Mouse (Mus musculus) liver, embryonic 13.5 days (tissue): ENCODE measurements at regions not wholly inside any gene's neighbourhood (a gene's known extent, or its start where the extent isn't known, plus 50 kb on each side); places are given as distances from the start of the nearest gene placed in this dataset.

Source experiments
- ATAC-seq: fragments of 200-750 bp; cut with Nextera tagmentation; 2 replicates; pipeline ENCODE4 v1.8.0; 2017; ENCODE audit warnings: low read depth, mild to moderate bottlenecking, moderate number of reproducible peaks, moderate library complexity
- DNase-seq: peaks from one replicate; pipeline ENCODE4 v3.0.0; 2022
- H3K27ac ChIP-seq: fragments of 300-500 bp; sonication (generic); 2 replicates; pipeline ENCODE4 v1.5.1; 2015; ENCODE audit warnings: moderate library complexity, mild to moderate bottlenecking, inconsistent platforms
- H3K27me3 ChIP-seq: fragments of 300-500 bp; sonication (generic); 2 replicates; pipeline ENCODE4 v1.6.1; 2015; ENCODE audit warnings: mild to moderate bottlenecking, inconsistent platforms
- H3K36me3 ChIP-seq: fragments of 300-500 bp; sonication (generic); 2 replicates; pipeline ENCODE4 v1.6.1; 2015; ENCODE audit warnings: mild to moderate bottlenecking, inconsistent platforms
- H3K4me1 ChIP-seq: fragments of 300-500 bp; sonication (generic); replicated peaks from 2 replicates; pipeline ENCODE4 v1.6.1; 2015; ENCODE audit warnings: inconsistent platforms
- H3K4me2 ChIP-seq: fragments of 300-500 bp; sonication (generic); 2 replicates; pipeline ENCODE4 v1.6.1; 2015; ENCODE audit warnings: inconsistent platforms, mild to moderate bottlenecking, moderate library complexity
- H3K4me3 ChIP-seq: fragments of 300-500 bp; sonication (generic); replicated peaks from 2 replicates; pipeline ENCODE4 v1.5.1; 2015; ENCODE audit warnings: mild to moderate bottlenecking, inconsistent platforms
- H3K9ac ChIP-seq: fragments of 300-500 bp; sonication (generic); 2 replicates; pipeline ENCODE4 v1.6.1; 2015; ENCODE audit warnings: mild to moderate bottlenecking, inconsistent platforms
- H3K9me3 ChIP-seq: fragments of 300-500 bp; sonication (generic); replicated peaks from 2 replicates; pipeline ENCODE4 v1.6.1; 2016; ENCODE audit warnings: inconsistent platforms
- WGBS: fragments of 180-500 bp; shearing (Covaris S2); methylation state at CpG from one replicate; pipeline ENCODE4 v1.1.7; 2015; ENCODE audit not compliant: insufficient replicate concordance; 5-methylcytosine and 5-hydroxymethylcytosine counted together

DNA sequence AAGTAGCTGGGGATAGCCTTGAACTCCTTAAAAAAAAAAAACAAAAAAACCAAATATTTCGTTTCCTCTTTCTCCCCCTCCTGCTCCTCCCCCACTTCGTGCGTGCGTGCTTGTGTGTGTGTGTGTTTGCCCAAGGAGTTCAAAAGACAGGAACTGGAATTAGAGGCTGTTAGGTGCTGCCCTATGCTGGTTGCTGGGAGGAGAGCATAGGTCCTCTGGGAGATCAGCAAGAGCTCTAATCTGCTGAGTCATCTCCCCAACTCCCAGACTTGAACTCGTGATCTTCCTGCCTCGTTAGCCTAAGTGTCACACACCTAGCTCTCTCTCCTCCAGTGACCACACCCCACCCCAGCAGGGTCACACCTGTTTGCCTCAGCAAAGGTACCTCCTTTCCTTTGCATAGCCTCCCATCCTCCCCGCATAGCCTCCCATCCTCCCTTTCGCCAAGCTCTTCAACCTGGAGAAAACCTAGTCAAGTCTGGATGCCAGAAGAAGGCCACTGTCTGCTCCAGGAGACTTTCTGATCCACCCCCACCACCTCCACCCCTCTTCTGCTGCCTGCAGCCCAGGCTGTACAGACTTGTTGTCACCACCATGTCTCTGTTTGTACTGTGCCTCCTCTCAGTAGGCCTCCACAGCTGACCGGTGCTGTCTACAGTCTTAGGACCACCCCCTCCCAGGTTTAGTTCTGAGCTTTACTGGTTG is 110.5 kb upstream of the Jun start:
- peak; percentile 52 for DNase-seq

DNA sequence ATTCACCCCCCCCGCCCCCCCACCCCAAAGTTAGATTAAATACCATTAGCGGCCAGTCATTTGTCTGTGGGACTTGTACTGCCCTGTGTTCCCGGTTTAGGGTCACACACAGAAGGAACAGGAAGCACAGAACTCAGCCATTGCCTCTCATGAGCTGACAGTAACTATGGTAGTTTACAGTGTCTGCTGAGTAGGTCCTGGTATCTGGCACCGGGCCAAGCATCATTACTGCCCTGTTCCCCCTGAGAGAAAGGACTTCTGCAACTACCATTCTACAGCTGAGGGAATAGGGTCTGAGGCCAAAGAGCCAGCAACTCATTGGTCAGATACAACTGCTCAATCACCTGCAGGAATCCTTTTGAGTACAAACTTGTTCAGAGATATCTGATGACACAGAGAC is 111.4 kb upstream of the Jun start:
- Histone ChIP-seq H3K27me3 (no peaks in the 10 kb centered on the region), H3K27ac (no peak overlapping the region), H3K4me1 (peaks cover 47% of the 10 kb centered on the region), H3K9me3 (no peaks in the 10 kb centered on the region), H3K4me2 (no peak overlapping the region), H3K4me3 (no peak overlapping the region), H3K36me3 (no peaks in the 10 kb centered on the region), H3K9ac (no peak overlapping the region)
- WGBS, result 65% methylated on average over 4 of the region's 4 CpGs
- no peak for ATAC-seq
- no peak for DNase-seq

More for the DNA sequence above, 110.5 kb upstream of the Jun start:
- peak; percentile 11; the same call in 1 of the 2 replicates for ATAC-seq
- no peaks in the 10 kb centered on the region for H3K9me3 ChIP-seq
- peak overlapping the region; percentile 98 for H3K27ac ChIP-seq
- WGBS, result 32% methylated on average over 9 of the region's 9 CpGs
- no peaks in the 10 kb centered on the region for H3K36me3 ChIP-seq
- no peak overlapping the region for H3K4me3 ChIP-seq
- H3K4me2 ChIP-seq, result peak overlapping the region; percentile 86; the same call in 1 of the 2 replicates
- H3K9ac ChIP-seq, result peak overlapping the region; percentile 53
- H3K27me3 ChIP-seq, result no peaks in the 10 kb centered on the region
- H3K4me1 ChIP-seq, result peaks cover 55% of the 10 kb centered on the region

DNA sequence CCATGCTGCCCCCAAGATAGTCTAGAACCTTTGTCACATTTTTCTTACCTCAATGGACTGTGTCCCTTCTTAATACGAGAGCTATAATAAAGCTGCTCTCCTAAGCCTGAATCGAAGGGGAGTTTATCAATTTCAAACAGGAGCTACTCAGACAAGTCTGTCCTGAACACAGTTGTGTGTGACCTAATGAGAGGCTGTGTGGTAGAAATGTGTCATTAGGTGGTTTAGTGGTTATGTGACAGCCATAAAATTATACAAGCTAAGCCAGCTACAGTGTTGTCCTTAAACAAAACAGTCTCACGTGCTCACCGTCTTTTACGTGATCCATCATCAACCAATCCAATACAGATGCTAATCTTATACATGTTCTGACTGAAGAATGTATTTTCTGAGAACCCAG is 114.5 kb upstream of the Jun start:
- H3K4me3 ChIP-seq, result no peak overlapping the region
- ATAC-seq (no peak), DNase-seq (no peak)
- H3K27ac ChIP-seq, result no peak overlapping the region
- no peak overlapping the region for H3K9ac ChIP-seq
- H3K36me3 ChIP-seq, result no peaks in the 10 kb centered on the region
- no peaks in the 10 kb centered on the region for H3K27me3 ChIP-seq
- H3K9me3 ChIP-seq, result no peaks in the 10 kb centered on the region
- peaks cover 25% of the 10 kb centered on the region for H3K4me1 ChIP-seq
- H3K4me2 ChIP-seq, result no peak overlapping the region
- 67% methylated on average over 5 of the region's 5 CpGs for WGBS

- no peak for DNase-seq
- 56% methylated on average over 1 of the region's 1 CpGs for WGBS
- Histone ChIP-seq H3K27me3 (no peaks in the 10 kb centered on the region), H3K9me3 (no peaks in the 10 kb centered on the region), H3K36me3 (no peaks in the 10 kb centered on the region), H3K4me2 (no peak overlapping the region), H3K4me3 (no peak overlapping the region), H3K9ac (no peak overlapping the region), H3K4me1 (peaks cover 18% of the 10 kb centered on the region), H3K27ac (no peak overlapping the region)
- ATAC-seq, result no peak
These were observed 115.2 kb upstream of the Jun start for GRCm38 (mm10) chr4:95167216-95167615.

DNA sequence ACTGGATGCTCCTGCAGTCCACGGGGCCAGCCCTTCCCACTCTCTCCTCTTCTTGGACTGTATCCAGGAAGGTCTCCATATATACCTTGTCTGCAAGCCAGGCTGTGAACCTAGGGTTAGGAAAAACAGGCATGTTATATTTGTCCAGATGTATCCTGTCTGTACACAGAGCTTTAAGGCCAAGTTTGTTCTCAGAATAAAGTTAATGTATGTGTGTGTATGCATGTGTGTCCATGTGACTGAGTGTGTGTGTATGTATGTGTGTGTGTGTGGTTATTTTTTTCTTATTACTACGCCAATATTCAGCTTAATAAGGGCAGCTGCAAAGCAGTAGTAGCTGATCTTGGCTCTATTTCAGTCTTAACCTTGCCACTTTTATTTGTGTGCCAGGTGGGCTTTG is 117.7 kb upstream of the Jun start:
- H3K9ac ChIP-seq, result no peak overlapping the region

DNA sequence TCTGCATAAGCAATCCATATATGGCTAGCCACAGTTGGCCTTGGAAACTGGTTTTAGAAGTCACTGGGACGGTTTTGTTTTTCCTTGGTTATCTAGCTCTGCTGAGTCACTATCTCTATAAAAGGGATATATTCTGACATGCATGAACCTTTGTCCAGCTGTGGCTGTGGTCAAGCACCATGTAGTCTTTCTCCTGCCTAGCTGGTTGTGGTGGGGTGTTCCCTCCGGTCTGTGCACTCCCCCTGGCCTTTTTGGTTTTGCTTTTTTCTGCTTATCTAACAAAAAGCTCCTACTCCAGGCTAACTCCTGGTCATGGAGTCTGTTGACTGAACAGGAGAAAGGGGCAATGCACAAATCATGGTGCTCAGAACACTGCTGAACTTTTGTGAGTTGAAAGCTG is 125.7 kb upstream of the Jun start:
- ATAC-seq, result no peak
- H3K27ac ChIP-seq, result no peak overlapping the region
- H3K9me3 ChIP-seq, result no peaks in the 10 kb centered on the region
- 19% methylated on average over 2 of the region's 2 CpGs for WGBS
- no peaks in the 10 kb centered on the region for H3K27me3 ChIP-seq
- no peak for DNase-seq
- H3K4me2 ChIP-seq, result no peak overlapping the region
- peaks cover 12% of the 10 kb centered on the region for H3K4me1 ChIP-seq
- no peaks in the 10 kb centered on the region for H3K36me3 ChIP-seq
- no peak overlapping the region for H3K4me3 ChIP-seq
- H3K9ac ChIP-seq, result no peak overlapping the region

More for the DNA sequence above, 117.7 kb upstream of the Jun start:
- Histone ChIP-seq H3K4me1 (no peaks in the 10 kb centered on the region), H3K9me3 (no peaks in the 10 kb centered on the region), H3K4me2 (no peak overlapping the region), H3K27me3 (no peaks in the 10 kb centered on the region), H3K4me3 (no peak overlapping the region), H3K36me3 (no peaks in the 10 kb centered on the region), H3K27ac (no peak overlapping the region)
- ATAC-seq, result no peak
- WGBS, result 65% methylated on average over 2 of the region's 2 CpGs
- no peak for DNase-seq

GRCm38 (mm10) chr4:95178467-95178866 is 126.4 kb upstream of the Jun start:
- H3K27me3 ChIP-seq, result no peaks in the 10 kb centered on the region
- DNase-seq (no peak), ATAC-seq (peak; percentile 36; the same call in 1 of the 2 replicates)
- H3K9ac ChIP-seq, result no peak overlapping the region
- no peaks in the 10 kb centered on the region for H3K9me3 ChIP-seq
- no peak overlapping the region for H3K27ac ChIP-seq
- H3K36me3 ChIP-seq, result no peaks in the 10 kb centered on the region
- H3K4me3 ChIP-seq, result no peak overlapping the region
- WGBS, result 39% methylated on average over 3 of the region's 3 CpGs
- no peak overlapping the region for H3K4me2 ChIP-seq
- H3K4me1 ChIP-seq, result peaks cover 12% of the 10 kb centered on the region

- DNase-seq (no peak), ATAC-seq (no peak)
- Histone ChIP-seq H3K4me1 (peaks cover 12% of the 10 kb centered on the region), H3K9ac (no peak overlapping the region), H3K4me3 (no peak overlapping the region), H3K36me3 (no peaks in the 10 kb centered on the region), H3K27ac (no peak overlapping the region), H3K9me3 (no peaks in the 10 kb centered on the region), H3K27me3 (no peaks in the 10 kb centered on the region), H3K4me2 (no peak overlapping the region)
- 64% methylated on average over 8 of the region's 8 CpGs for WGBS
These were observed 126.9 kb upstream of the Jun start for GRCm38 (mm10) chr4:95178900-95179299.

DNA sequence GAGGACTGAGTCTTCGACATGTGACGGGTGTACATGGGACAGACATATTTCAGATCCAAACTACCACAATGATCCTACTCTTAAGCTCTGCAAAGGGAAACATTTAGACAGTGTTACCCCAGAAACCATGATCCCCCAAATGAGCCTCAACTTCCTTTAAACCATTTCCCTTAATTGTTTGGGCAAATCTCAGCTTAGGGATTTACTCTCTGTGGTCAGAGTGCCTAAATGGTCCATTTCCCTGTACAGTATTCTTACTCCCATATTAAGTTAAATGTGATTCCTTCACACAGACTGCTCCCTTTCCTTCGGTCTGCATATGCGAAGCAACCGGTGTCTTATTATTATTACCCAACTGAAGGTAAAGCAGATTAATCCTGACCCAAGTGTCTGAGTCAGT is 128.4 kb upstream of the Jun start:
- no peak overlapping the region for H3K9ac ChIP-seq
- no peak for ATAC-seq
- H3K4me1 ChIP-seq, result peaks cover 12% of the 10 kb centered on the region
- 82% methylated on average over 5 of the region's 5 CpGs for WGBS
- no peak overlapping the region for H3K4me2 ChIP-seq
- H3K27me3 ChIP-seq, result no peaks in the 10 kb centered on the region
- no peak for DNase-seq
- H3K36me3 ChIP-seq, result no peaks in the 10 kb centered on the region
- no peak overlapping the region for H3K4me3 ChIP-seq
- no peak overlapping the region for H3K27ac ChIP-seq
- no peaks in the 10 kb centered on the region for H3K9me3 ChIP-seq

- no peak overlapping the region for H3K4me2 ChIP-seq
- no peaks in the 10 kb centered on the region for H3K36me3 ChIP-seq
- H3K9ac ChIP-seq, result no peak overlapping the region
- H3K27ac ChIP-seq, result no peak overlapping the region
- H3K4me1 ChIP-seq, result peaks cover 12% of the 10 kb centered on the region
- H3K9me3 ChIP-seq, result no peaks in the 10 kb centered on the region
- ATAC-seq (no peak), DNase-seq (no peak)
- H3K4me3 ChIP-seq, result no peak overlapping the region
- H3K27me3 ChIP-seq, result no peaks in the 10 kb centered on the region
These were observed 129.0 kb upstream of the Jun start for GRCm38 (mm10) chr4:95180999-95181398.

- Histone ChIP-seq H3K4me1 (peaks cover 6% of the 10 kb centered on the region), H3K27ac (no peak overlapping the region), H3K4me3 (no peak overlapping the region), H3K36me3 (no peaks in the 10 kb centered on the region), H3K27me3 (peaks cover 4% of the 10 kb centered on the region; the same call in 1 of the 2 replicates), H3K9ac (no peak overlapping the region), H3K4me2 (no peak overlapping the region), H3K9me3 (no peaks in the 10 kb centered on the region)
- DNase-seq (no peak), ATAC-seq (no peak)
- WGBS, result 75% methylated on average over 4 of the region's 4 CpGs
These were observed 132.2 kb upstream of the Jun start for GRCm38 (mm10) chr4:95184180-95184579.
